Mouse (Mus musculus): Measurements from ENCODE around the gene Gm14226. TPM values are rescaled to one million over a fixed set of nuclear protein-coding genes. Genes with fewer than 3 reads are reported as not detected.

The Gm14226 gene
- polyA plus RNA-seq, 1 experiment = not detected

- H3K9ac ChIP-seq (ENCODE audit: low read depth, poor library complexity, severe bottlenecking) = no peak overlapping the region
- peaks cover 2% of the 10 kb centered on the region for H3K4me1 ChIP-seq (ENCODE audit: control insufficient read depth, insufficient read depth, low read length)
- TF ChIP-seq EP300 (IDR thresholded peaks at IDR 0.05; ENCODE audit: insufficient read depth, low read depth, low read length) (no peak), CTCF (IDR thresholded peaks at IDR 0.05; ENCODE audit: low read depth, low read length) (no peak), POLR2A (IDR thresholded peaks at IDR 0.05; ENCODE audit: insufficient read depth, low read length) (no peak)
- no peak overlapping the region for H3K4me3 ChIP-seq (ENCODE audit: low read depth, low read length)
- H3K36me3 ChIP-seq (ENCODE audit: control insufficient read depth, insufficient read depth, low read length, poor library complexity, severe bottlenecking) = peaks cover 2% of the 10 kb centered on the region; the same call in 1 of the 2 replicates
- no peaks in the 10 kb centered on the region for H3K27me3 ChIP-seq (ENCODE audit: control insufficient read depth, insufficient read depth, low read length, poor library complexity, severe bottlenecking)
- H3K9me3 ChIP-seq (replicated peaks; ENCODE audit: control insufficient read depth, insufficient read depth, low read length, poor library complexity, severe bottlenecking) = no peaks in the 10 kb centered on the region
- H3K27ac ChIP-seq (ENCODE audit: insufficient read depth, low read length) = no peak overlapping the region
Observed at GRCm38 (mm10) chr2:155075649-155076048, 57.6 kb downstream of the Gm14226 start.

Other genes with a start within 250 kb of the Gm14226 start
- 1.2 and 1.4 TPM in 2 replicates for gene Gm14214, start 248.2 kb upstream of the Gm14226 start, polyA plus RNA-seq (2011; ENCODE audit: insufficient read depth, insufficient read length, low read depth, missing spikeins)
- 228 and 241 TPM in 2 replicates for gene Raly, start 227.2 kb upstream of the Gm14226 start, polyA plus RNA-seq (2011; ENCODE audit: insufficient read depth, insufficient read length, low read depth, missing spikeins)
- not detected in 2 replicates for gene a, start 226.9 kb upstream of the Gm14226 start, polyA plus RNA-seq (2011; ENCODE audit: insufficient read depth, insufficient read length, low read depth, missing spikeins)
- gene Eif2s2, start 125.3 kb upstream of the Gm14226 start, polyA plus RNA-seq (2011; ENCODE audit: insufficient read depth, insufficient read length, low read depth, missing spikeins) = 551 and 558 TPM in 2 replicates
- gene Ahcy, start 56.2 kb downstream of the Gm14226 start, polyA plus RNA-seq (2011; ENCODE audit: insufficient read depth, insufficient read length, low read depth, missing spikeins) = 100 and 102 TPM in 2 replicates
- gene Itch, start 115.2 kb downstream of the Gm14226 start, polyA plus RNA-seq (2011; ENCODE audit: insufficient read depth, insufficient read length, low read depth, missing spikeins) = 50.6 and 55.2 TPM in 2 replicates
- 230 and 241 TPM in 2 replicates for gene Dynlrb1, start 218.3 kb downstream of the Gm14226 start, polyA plus RNA-seq (2011; ENCODE audit: insufficient read depth, insufficient read length, low read depth, missing spikeins)

Data from ES-Bruce4 (cell line).